Mouse (Mus musculus): Measurements from ENCODE around the gene Crtc1. TPM values are rescaled to one million over a fixed set of nuclear protein-coding genes. Genes with fewer than 3 reads are reported as not detected.

The Crtc1 gene
- polyA plus RNA-seq, 1 experiment from 2014 or later = 23.2 TPM

GRCm38 (mm10) chr8:70414310-70414946, 25.0 kb downstream of the Crtc1 start:
- Histone ChIP-seq H3K4me3 (no peak overlapping the region), H3K36me3 (peaks cover 19% of the 10 kb centered on the region), H3K4me1 (peaks cover 54% of the 10 kb centered on the region), H3K27me3 (ENCODE audit: low read depth, poor library complexity, severe bottlenecking) (no peaks in the 10 kb centered on the region), H3K27ac (no peak overlapping the region), H3K9me3 (replicated peaks) (no peaks in the 10 kb centered on the region)
- no peak for DNase-seq (ENCODE audit: low spot score)
- WGBS = 90% methylated on average over 6 of the region's 6 CpGs

GRCm38 (mm10) chr8:70410281-70410680, 29.1 kb downstream of the Crtc1 start:
- no peak for DNase-seq (ENCODE audit: low spot score)
- H3K4me3 ChIP-seq = no peak overlapping the region
- H3K4me1 ChIP-seq = peaks cover 49% of the 10 kb centered on the region
- H3K27ac ChIP-seq = no peak overlapping the region
- no peaks in the 10 kb centered on the region for H3K27me3 ChIP-seq (ENCODE audit: low read depth, poor library complexity, severe bottlenecking)
- WGBS = 95% methylated on average over 5 of the region's 5 CpGs
- H3K9me3 ChIP-seq (replicated peaks) = no peaks in the 10 kb centered on the region
- peaks cover 25% of the 10 kb centered on the region for H3K36me3 ChIP-seq

GRCm38 (mm10) chr8:70409455-70409871, 29.9 kb downstream of the Crtc1 start:
- H3K4me1 ChIP-seq = peaks cover 54% of the 10 kb centered on the region
- WGBS = 66% methylated on average over 9 of the region's 9 CpGs
- no peak overlapping the region for H3K4me3 ChIP-seq
- H3K9me3 ChIP-seq (replicated peaks) = no peaks in the 10 kb centered on the region
- H3K27me3 ChIP-seq (ENCODE audit: low read depth, poor library complexity, severe bottlenecking) = no peaks in the 10 kb centered on the region
- peak overlapping the region; percentile 50 for H3K27ac ChIP-seq
- no peak for DNase-seq (ENCODE audit: low spot score)
- peaks cover 26% of the 10 kb centered on the region for H3K36me3 ChIP-seq

DNA sequence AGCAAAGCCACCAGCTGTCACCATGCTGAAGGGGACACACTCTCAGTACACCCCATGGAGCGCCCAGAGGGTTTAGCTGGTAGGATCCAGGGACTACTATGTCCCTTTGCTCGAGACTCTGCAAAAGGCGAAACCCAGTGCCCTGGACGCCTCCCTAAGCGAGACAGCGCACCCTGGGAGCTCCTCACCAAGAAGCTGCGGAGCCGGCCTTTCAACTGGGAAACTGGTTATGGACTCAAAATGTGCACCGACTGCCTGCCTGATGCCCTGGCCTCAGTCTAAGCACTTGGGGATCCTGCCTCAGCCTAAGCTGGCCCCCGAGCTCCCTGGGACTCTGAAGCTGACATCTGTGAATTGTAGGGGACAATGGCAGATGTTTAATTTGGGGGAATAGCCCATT, 30.4 kb downstream of the Crtc1 start:
- H3K9me3 ChIP-seq (replicated peaks) = no peaks in the 10 kb centered on the region
- 85% methylated on average over 10 of the region's 10 CpGs for WGBS
- DNase-seq (ENCODE audit: low spot score) = no peak
- H3K4me3 ChIP-seq = no peak overlapping the region
- H3K27ac ChIP-seq = 0 out of 2 replicates have a peak overlapping the region, but pooled peaks have one; percentile 33
- H3K4me1 ChIP-seq = peaks cover 54% of the 10 kb centered on the region
- peaks cover 29% of the 10 kb centered on the region for H3K36me3 ChIP-seq
- no peaks in the 10 kb centered on the region for H3K27me3 ChIP-seq (ENCODE audit: low read depth, poor library complexity, severe bottlenecking)

- DNase-seq (ENCODE audit: low spot score) = no peak
- Histone ChIP-seq H3K4me1 (peaks cover 54% of the 10 kb centered on the region), H3K9me3 (replicated peaks) (no peaks in the 10 kb centered on the region), H3K27ac (0 out of 2 replicates have a peak overlapping the region, but pooled peaks have one; percentile 32), H3K27me3 (ENCODE audit: low read depth, poor library complexity, severe bottlenecking) (no peaks in the 10 kb centered on the region), H3K36me3 (peaks cover 27% of the 10 kb centered on the region), H3K4me3 (no peak overlapping the region)
- 70% methylated on average over 6 of the region's 6 CpGs for WGBS
These were observed 31.1 kb downstream of the Crtc1 start for GRCm38 (mm10) chr8:70408301-70408700.

- Histone ChIP-seq H3K4me1 (peaks cover 54% of the 10 kb centered on the region), H3K4me3 (no peak overlapping the region), H3K27ac (peak overlapping the region; percentile 25; the same call in 1 of the 2 replicates), H3K9me3 (replicated peaks) (no peaks in the 10 kb centered on the region), H3K27me3 (ENCODE audit: low read depth, poor library complexity, severe bottlenecking) (no peaks in the 10 kb centered on the region), H3K36me3 (peaks cover 20% of the 10 kb centered on the region)
- no peak for DNase-seq (ENCODE audit: low spot score)
- 79% methylated on average over 11 of the region's 11 CpGs for WGBS
These were observed 32.8 kb downstream of the Crtc1 start for GRCm38 (mm10) chr8:70406427-70407069.

DNA sequence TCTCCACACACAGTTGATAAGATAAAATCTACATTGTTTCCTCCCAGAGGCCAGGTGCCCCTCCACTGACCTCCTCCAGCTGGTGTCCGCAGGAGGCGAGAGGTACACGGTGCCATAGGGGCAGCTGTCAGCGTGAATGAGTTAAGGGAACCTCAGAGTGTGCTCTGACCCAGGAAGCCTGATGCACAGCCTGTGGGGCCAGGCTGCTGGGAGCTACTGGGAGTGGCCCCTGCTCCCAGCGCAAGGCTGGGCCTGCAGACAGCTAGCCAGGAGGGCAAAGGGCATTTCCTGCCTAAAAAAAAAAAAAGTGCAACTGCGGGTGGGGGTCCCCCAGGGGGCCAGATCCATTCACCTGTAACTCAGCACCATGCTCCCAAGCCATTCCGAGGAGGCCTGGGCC, 34.2 kb downstream of the Crtc1 start:
- peaks cover 43% of the 10 kb centered on the region for H3K4me1 ChIP-seq
- DNase-seq (ENCODE audit: low spot score) = no peak
- H3K9me3 ChIP-seq (replicated peaks) = no peaks in the 10 kb centered on the region
- H3K36me3 ChIP-seq = peaks cover 17% of the 10 kb centered on the region
- H3K27ac ChIP-seq = 0 out of 2 replicates have a peak overlapping the region, but pooled peaks have one; percentile 3
- no peak overlapping the region for H3K4me3 ChIP-seq
- no peaks in the 10 kb centered on the region for H3K27me3 ChIP-seq (ENCODE audit: low read depth, poor library complexity, severe bottlenecking)
- WGBS = 24% methylated on average over 7 of the region's 7 CpGs

DNA sequence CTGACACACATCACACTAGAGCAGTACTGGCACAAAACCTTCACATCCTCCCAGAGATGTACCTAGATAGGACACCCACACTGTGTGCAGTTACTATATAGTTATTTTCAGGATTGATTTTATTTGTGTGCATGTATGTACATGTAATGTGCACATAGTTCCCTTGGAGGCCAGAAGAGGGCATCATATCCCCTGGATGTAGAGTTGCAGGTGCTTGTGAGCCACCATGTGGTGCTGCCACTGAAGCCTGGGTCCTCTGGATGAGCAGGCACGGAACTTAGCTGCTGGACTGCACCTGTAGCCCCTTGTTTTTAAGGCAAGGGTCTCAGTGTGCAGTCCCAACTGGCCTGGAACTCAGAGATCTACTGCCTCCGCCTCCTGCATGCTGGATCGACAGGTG, 35.2 kb downstream of the Crtc1 start:
- no peak for DNase-seq (ENCODE audit: low spot score)
- Histone ChIP-seq H3K27ac (no peak overlapping the region), H3K4me1 (peaks cover 36% of the 10 kb centered on the region), H3K9me3 (replicated peaks) (no peaks in the 10 kb centered on the region), H3K4me3 (no peak overlapping the region), H3K27me3 (ENCODE audit: low read depth, poor library complexity, severe bottlenecking) (no peaks in the 10 kb centered on the region), H3K36me3 (peaks cover 22% of the 10 kb centered on the region)
- WGBS = 93% methylated on average over 3 of the region's 3 CpGs

- Histone ChIP-seq H3K4me1 (0 out of 2 replicates have a peak, but pooled peaks cover 3% of the 10 kb centered on the region), H3K27me3 (ENCODE audit: low read depth, poor library complexity, severe bottlenecking) (no peaks in the 10 kb centered on the region), H3K4me3 (no peak overlapping the region), H3K9me3 (replicated peaks) (no peaks in the 10 kb centered on the region), H3K36me3 (peaks cover 11% of the 10 kb centered on the region), H3K27ac (no peak overlapping the region)
- DNase-seq (ENCODE audit: low spot score) = no peak
- 89% methylated on average over 16 of the region's 16 CpGs for WGBS
These were observed 41.5 kb downstream of the Crtc1 start for GRCm38 (mm10) chr8:70397611-70398563.

DNA sequence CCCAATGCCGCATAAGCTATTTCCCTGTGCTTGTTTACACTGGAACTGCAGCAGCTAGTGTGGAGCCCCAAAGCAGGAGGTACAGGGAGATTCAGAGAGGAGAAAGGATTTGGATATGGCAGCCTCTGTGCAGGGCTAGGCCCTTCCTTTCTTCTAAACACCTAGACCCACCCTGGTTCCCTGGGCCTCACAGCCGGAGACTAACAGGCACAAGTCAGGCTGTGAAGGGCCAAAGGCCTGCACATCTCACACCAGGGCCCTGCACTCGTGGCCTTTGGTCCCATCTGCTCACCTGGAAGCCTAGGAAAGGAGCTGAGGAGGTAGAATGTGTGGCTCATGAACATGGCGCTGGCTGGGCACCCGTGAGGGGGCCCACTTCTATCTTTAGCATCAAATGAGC, 43.2 kb downstream of the Crtc1 start:
- no peak for DNase-seq (ENCODE audit: low spot score)
- H3K27me3 ChIP-seq (ENCODE audit: low read depth, poor library complexity, severe bottlenecking) = no peaks in the 10 kb centered on the region
- 0 out of 2 replicates have a peak, but pooled peaks cover 3% of the 10 kb centered on the region for H3K4me1 ChIP-seq
- peaks cover 22% of the 10 kb centered on the region for H3K36me3 ChIP-seq
- H3K4me3 ChIP-seq = no peak overlapping the region
- H3K27ac ChIP-seq = no peak overlapping the region
- 75% methylated on average over 5 of the region's 5 CpGs for WGBS
- no peaks in the 10 kb centered on the region for H3K9me3 ChIP-seq (replicated peaks)

GRCm38 (mm10) chr8:70395649-70396048, 43.7 kb downstream of the Crtc1 start:
- Histone ChIP-seq H3K9me3 (replicated peaks) (no peaks in the 10 kb centered on the region), H3K27me3 (ENCODE audit: low read depth, poor library complexity, severe bottlenecking) (no peaks in the 10 kb centered on the region), H3K4me3 (no peak overlapping the region), H3K27ac (no peak overlapping the region), H3K4me1 (peaks cover 3% of the 10 kb centered on the region; the same call in 1 of the 2 replicates), H3K36me3 (peaks cover 28% of the 10 kb centered on the region)
- DNase-seq (ENCODE audit: low spot score) = no peak
- 89% methylated on average over 5 of the region's 5 CpGs for WGBS

DNA sequence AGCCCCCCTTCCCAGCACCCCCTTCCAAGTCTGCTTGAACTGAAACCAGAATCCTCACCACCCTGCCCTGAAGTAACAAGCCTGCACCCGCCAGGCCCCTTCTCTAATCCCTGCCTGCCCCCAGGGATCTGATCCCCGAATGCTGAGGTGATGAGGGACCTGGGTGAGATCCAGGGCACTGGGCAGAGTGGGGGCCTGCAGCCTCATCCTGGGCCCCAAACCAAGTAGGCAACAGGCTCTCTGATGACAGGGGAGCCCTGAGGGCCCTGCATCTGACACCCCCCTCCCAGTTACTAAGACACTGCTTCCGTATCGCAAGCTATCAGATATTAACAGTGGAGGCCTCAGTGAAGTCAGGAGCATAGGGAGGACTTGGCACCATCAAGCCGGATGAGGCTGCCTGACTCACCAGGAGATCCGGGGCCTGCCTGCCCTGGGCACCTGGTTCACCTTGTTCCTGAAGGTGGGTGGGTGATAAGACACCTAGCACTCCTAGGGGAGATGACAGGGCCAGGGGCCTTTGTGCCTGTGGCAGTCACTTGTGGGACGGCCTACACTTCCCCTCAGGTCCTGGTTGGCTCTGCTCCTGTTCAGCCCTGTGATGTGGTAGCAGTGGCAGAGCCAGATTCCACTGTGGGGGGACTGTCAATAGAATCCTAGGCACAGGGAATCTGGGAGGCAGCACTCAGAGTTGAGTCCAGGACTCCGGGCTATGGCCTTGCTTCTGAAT, 44.9 kb downstream of the Crtc1 start:
- Histone ChIP-seq H3K4me3 (no peak overlapping the region), H3K4me1 (peaks cover 3% of the 10 kb centered on the region; the same call in 1 of the 2 replicates), H3K36me3 (peaks cover 21% of the 10 kb centered on the region), H3K27me3 (ENCODE audit: low read depth, poor library complexity, severe bottlenecking) (no peaks in the 10 kb centered on the region), H3K27ac (no peak overlapping the region), H3K9me3 (replicated peaks) (no peaks in the 10 kb centered on the region)
- DNase-seq (ENCODE audit: low spot score) = no peak
- 86% methylated on average over 8 of the region's 8 CpGs for WGBS
